Mouse (Mus musculus) forebrain, embryonic 10.5 days (tissue): ENCODE measurements around the gene Rnf17. TPM values are rescaled to one million over a fixed set of nuclear protein-coding genes. Genes with fewer than 3 reads are reported as not detected.

Source experiments
- DNase-seq: peaks from one replicate; pipeline ENCODE4 v3.0.0-alpha.2; 2017; ENCODE audit warnings: low spot score; ENCODE audit errors: extremely low spot score
- H3K27ac ChIP-seq: fragments of 300-500 bp; sonication (generic); 2 replicates; pipeline ENCODE4 v1.5.1; 2016; ENCODE audit warnings: mild to moderate bottlenecking
- H3K27me3 ChIP-seq: fragments of 300-500 bp; sonication (generic); 2 replicates; pipeline ENCODE4 v1.6.1; 2016; ENCODE audit warnings: mild to moderate bottlenecking; ENCODE audit not compliant: poor library complexity, severe bottlenecking
- H3K36me3 ChIP-seq: fragments of 300-500 bp; sonication (generic); replicated peaks from 2 replicates; pipeline ENCODE4 v1.6.1; 2016; ENCODE audit warnings: mild to moderate bottlenecking, moderate library complexity
- H3K4me1 ChIP-seq: fragments of 300-500 bp; sonication (generic); 2 replicates; pipeline ENCODE4 v1.6.1; 2016
- H3K4me3 ChIP-seq: fragments of 300-500 bp; sonication (generic); 2 replicates; pipeline ENCODE4 v1.5.1; 2016; ENCODE audit warnings: mild to moderate bottlenecking, moderate library complexity
- H3K9me3 ChIP-seq: fragments of 300-500 bp; sonication (generic); 2 replicates; pipeline ENCODE4 v1.6.1; 2016; ENCODE audit warnings: mild to moderate bottlenecking, moderate library complexity
- WGBS: fragments of 180-500 bp; shearing (Covaris S2); methylation state at CpG from one replicate; pipeline ENCODE4 v1.1.7; 2016; 5-methylcytosine and 5-hydroxymethylcytosine counted together
- polyA plus RNA-seq: library from polyadenylated mRNA; unstranded; fragments of >200 nt; fragmentation: Nextera tagmentation; extraction: Ambion mirVana; gene quantifications from 2 replicates; pipeline ENCODE4 v1.2.1, GENCODE M21; 2016

The Rnf17 gene
- polyA plus RNA-seq: 1.8 and 2.1 TPM in 2 replicates

DNA sequence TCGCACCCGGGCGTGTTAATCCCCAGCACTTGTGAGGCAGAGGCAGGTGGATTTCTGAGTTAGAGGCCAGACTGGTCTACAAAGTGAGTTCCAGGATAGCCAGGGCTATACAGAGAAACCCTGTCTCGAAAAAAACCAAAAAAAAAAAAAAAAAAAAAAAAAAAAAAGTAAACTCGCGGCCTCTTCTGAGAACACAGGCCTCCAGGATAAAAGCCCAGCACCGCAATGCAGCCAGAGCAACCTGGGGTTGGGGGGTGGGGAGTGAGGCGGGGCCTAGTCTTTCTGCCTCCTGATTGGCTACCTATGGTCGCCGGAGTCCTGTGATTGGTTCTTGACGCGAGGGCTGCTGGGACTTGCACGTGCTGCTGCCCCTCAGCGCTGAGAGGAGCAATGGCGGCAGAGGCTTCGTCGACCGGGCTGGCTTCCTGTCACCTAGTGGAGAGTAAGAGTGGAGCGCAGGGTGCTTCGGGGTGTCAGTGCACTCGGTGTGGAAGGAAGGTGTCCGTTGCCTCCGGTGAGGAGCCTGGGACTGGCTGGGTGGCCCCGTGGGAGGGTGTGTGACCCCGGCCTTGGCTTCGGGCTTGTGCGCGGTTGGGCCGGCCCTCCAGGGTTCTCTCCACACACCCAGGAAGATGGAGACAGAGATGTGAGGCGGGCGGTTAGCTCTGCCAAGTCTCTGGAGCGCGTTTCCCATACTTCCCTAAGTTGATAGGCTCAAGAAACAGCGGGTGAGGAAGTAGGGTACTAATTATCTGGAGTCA is at the start of gene Rnf17:
TSS of gene Rnf17 (plus strand) at position 271 of the 761 bp plus-strand sequence.
- DNase-seq: no peak
- no peaks in the 10 kb centered on the region for H3K27me3 ChIP-seq
- H3K4me3 ChIP-seq: peak within 1 kb of the TSS; percentile 30
- 0 out of 2 replicates have a peak, but pooled peaks cover 3% of the 10 kb centered on the region for H3K4me1 ChIP-seq
- H3K36me3 ChIP-seq: no peaks in the 10 kb centered on the region
- no peaks in the 10 kb centered on the region; the same call in 1 of the 2 replicates for H3K9me3 ChIP-seq
- WGBS: 66% methylated on average over 34 of the region's 34 CpGs
- no peak within 1 kb of the TSS for H3K27ac ChIP-seq

GRCm38 (mm10) chr14:56354803-56355202 is 47.6 kb upstream of the Rnf17 start:
- no peaks in the 10 kb centered on the region for H3K9me3 ChIP-seq
- 90% methylated on average over 3 of the region's 3 CpGs for WGBS
- H3K27me3 ChIP-seq: no peaks in the 10 kb centered on the region
- H3K36me3 ChIP-seq: no peaks in the 10 kb centered on the region
- DNase-seq: no peak
- no peaks in the 10 kb centered on the region for H3K4me1 ChIP-seq
- H3K4me3 ChIP-seq: no peak overlapping the region
- H3K27ac ChIP-seq: no peak overlapping the region

- no peak overlapping the region for H3K27ac ChIP-seq
- 87% methylated on average over 8 of the region's 8 CpGs for WGBS
- H3K27me3 ChIP-seq: no peaks in the 10 kb centered on the region
- no peak for DNase-seq
- no peaks in the 10 kb centered on the region for H3K4me1 ChIP-seq
- H3K4me3 ChIP-seq: no peak overlapping the region
- no peaks in the 10 kb centered on the region for H3K36me3 ChIP-seq
- H3K9me3 ChIP-seq: no peaks in the 10 kb centered on the region
Measured at GRCm38 (mm10) chr14:56355396-56355795, 47.0 kb upstream of the Rnf17 start.

DNA sequence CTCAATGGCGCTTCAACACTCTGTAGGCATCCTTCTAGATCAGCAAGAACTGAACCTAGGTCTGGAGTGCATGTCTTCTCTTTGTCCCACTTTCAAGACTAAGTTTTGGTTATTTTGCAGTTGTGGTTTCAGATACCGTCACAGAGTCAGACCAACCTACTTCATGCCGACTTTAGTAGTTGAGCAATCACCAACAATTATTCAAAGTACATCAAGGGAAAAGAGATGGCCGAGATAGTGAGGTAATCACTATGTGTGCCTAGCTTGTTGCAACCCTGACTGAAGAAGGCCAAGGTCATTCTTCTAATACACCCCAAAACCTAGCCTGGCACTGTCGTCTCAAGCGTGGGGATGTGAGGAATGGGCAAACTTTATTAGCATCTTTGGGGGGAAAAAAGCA is 46.2 kb upstream of the Rnf17 start:
- H3K4me1 ChIP-seq: no peaks in the 10 kb centered on the region
- WGBS: 90% methylated on average over 6 of the region's 6 CpGs
- H3K9me3 ChIP-seq: no peaks in the 10 kb centered on the region
- no peak for DNase-seq
- H3K27ac ChIP-seq: no peak overlapping the region
- no peaks in the 10 kb centered on the region for H3K36me3 ChIP-seq
- H3K27me3 ChIP-seq: no peaks in the 10 kb centered on the region
- no peak overlapping the region for H3K4me3 ChIP-seq

DNA sequence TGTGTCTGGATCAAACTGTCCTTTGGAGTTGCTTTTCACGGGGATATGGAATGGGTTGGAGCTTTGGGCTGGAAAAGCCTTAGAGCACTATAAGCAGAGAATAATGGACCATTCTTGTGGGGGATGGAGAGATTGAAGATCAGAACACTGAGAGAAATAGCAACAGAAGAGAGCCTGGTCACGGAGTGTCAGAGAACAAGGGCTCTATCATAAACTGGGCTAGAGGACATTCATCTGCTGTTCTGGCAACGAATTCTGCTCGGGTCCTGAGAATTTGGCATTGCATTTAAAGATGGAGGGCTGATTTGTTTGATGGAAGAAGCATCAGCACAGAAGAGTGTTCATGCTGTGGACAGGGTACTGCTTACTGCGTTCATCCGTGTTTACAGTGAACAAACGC is 44.0 kb upstream of the Rnf17 start:
- Histone ChIP-seq H3K27me3 (peaks cover 20% of the 10 kb centered on the region), H3K4me1 (no peaks in the 10 kb centered on the region), H3K27ac (no peak overlapping the region), H3K9me3 (no peaks in the 10 kb centered on the region), H3K36me3 (no peaks in the 10 kb centered on the region), H3K4me3 (no peak overlapping the region)
- no peak for DNase-seq
- WGBS: 82% methylated on average over 7 of the region's 7 CpGs

DNA sequence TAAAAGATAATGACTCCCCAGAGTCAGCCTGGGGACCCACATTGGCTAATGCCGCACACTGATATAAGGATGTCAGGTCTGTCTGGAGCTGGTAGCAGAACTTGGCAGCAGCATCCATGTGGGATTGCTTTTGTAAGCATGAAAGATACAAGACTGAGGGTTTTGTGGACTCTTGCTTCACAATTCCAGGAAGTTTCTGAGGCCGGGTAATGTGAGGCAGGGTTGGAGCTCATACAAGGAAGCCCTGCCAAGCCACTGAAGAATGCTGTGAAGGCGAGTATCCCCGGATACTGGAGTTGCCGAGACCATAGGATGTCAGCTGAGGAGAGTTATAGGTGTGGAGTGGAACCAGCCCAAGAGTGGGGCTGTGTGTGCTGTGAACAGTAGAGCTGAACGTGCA is 43.2 kb upstream of the Rnf17 start:
- no peak overlapping the region for H3K27ac ChIP-seq
- 86% methylated on average over 6 of the region's 6 CpGs for WGBS
- no peaks in the 10 kb centered on the region for H3K36me3 ChIP-seq
- no peaks in the 10 kb centered on the region for H3K9me3 ChIP-seq
- no peak overlapping the region for H3K4me3 ChIP-seq
- no peak for DNase-seq
- H3K4me1 ChIP-seq: no peaks in the 10 kb centered on the region
- H3K27me3 ChIP-seq: peaks cover 27% of the 10 kb centered on the region

- peak within 1 kb of the TSS; percentile 50 for H3K4me3 ChIP-seq
- no peak within 1 kb of the TSS for H3K27ac ChIP-seq
- H3K27me3 ChIP-seq: peaks cover 70% of the 10 kb centered on the region
- no peaks in the 10 kb centered on the region for H3K9me3 ChIP-seq
- WGBS: 1% methylated on average over 48 of the region's 48 CpGs
- DNase-seq: no peak
- peaks cover 8% of the 10 kb centered on the region for H3K4me1 ChIP-seq
- no peaks in the 10 kb centered on the region for H3K36me3 ChIP-seq
Measured at GRCm38 (mm10) chr14:56364711-56365237, 37.6 kb upstream of the Rnf17 start, which contains the start of gene Atp12a. TSS of gene Atp12a (plus strand) at chr14:56365068.

GRCm38 (mm10) chr14:56365292-56365691 is 37.1 kb upstream of the Rnf17 start:
- Histone ChIP-seq H3K4me3 (peak overlapping the region; percentile 50), H3K27ac (no peak overlapping the region), H3K27me3 (peaks cover 70% of the 10 kb centered on the region), H3K4me1 (peaks cover 8% of the 10 kb centered on the region), H3K36me3 (no peaks in the 10 kb centered on the region), H3K9me3 (no peaks in the 10 kb centered on the region)
- WGBS: 37% methylated on average over 8 of the region's 8 CpGs
- no peak for DNase-seq

GRCm38 (mm10) chr14:56366712-56367111 is 35.7 kb upstream of the Rnf17 start:
- Histone ChIP-seq H3K9me3 (no peaks in the 10 kb centered on the region), H3K4me3 (no peak overlapping the region), H3K36me3 (no peaks in the 10 kb centered on the region), H3K27me3 (peaks cover 67% of the 10 kb centered on the region), H3K4me1 (peaks cover 8% of the 10 kb centered on the region), H3K27ac (no peak overlapping the region)
- DNase-seq: no peak
- 44% methylated on average over 15 of the region's 15 CpGs for WGBS

GRCm38 (mm10) chr14:56368834-56369233 is 33.5 kb upstream of the Rnf17 start:
- peak; percentile 39 for DNase-seq
- Histone ChIP-seq H3K27me3 (peaks cover 47% of the 10 kb centered on the region), H3K36me3 (no peaks in the 10 kb centered on the region), H3K4me3 (no peak overlapping the region), H3K27ac (no peak overlapping the region), H3K4me1 (peaks cover 8% of the 10 kb centered on the region), H3K9me3 (no peaks in the 10 kb centered on the region)
- 49% methylated on average over 3 of the region's 3 CpGs for WGBS

DNA sequence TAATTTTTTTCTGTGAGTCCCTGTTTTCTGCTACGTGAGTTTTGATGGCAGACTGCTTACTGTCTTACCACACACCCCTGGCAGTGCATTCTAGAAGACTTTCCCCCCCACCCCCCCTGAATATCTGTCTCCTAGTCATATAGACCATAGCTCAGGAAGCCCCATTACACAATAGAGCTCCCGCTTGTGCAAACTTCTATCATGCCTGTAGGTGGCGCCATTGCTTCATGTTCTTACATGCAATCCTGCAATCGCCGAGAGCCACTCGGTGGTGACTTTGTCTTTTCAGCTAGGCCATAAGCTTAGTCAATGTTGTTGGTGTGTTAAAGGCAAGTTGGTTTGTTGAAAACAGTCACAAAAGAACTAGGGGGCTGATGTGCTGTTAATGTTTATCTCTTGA is 26.6 kb upstream of the Rnf17 start:
- H3K4me1 ChIP-seq: no peaks in the 10 kb centered on the region
- DNase-seq: peak; percentile 80
- H3K36me3 ChIP-seq: no peaks in the 10 kb centered on the region
- no peaks in the 10 kb centered on the region for H3K9me3 ChIP-seq
- no peak overlapping the region for H3K27ac ChIP-seq
- H3K4me3 ChIP-seq: no peak overlapping the region
- 5% methylated on average over 6 of the region's 6 CpGs for WGBS
- no peaks in the 10 kb centered on the region for H3K27me3 ChIP-seq

DNA sequence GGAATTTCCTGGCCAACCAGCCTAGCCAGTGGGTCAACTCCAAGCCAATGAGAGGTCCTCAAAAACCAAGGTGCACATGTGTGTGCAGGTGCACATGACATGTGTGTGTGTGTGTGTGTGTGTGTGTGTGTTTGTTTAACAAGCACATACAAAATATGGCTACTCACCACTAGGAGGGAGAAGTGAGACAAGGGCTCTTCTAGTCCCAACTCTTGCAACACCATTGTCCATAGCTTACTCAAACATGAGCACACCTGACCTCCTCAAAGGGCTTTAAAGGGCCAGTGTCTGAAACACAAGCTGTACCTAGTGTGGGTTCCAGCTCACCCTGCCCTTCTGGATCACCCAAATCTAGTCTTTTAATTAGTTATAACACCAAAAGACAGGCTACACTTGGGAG is 24.6 kb upstream of the Rnf17 start:
- no peak overlapping the region for H3K4me3 ChIP-seq
- H3K27me3 ChIP-seq: no peaks in the 10 kb centered on the region

DNA sequence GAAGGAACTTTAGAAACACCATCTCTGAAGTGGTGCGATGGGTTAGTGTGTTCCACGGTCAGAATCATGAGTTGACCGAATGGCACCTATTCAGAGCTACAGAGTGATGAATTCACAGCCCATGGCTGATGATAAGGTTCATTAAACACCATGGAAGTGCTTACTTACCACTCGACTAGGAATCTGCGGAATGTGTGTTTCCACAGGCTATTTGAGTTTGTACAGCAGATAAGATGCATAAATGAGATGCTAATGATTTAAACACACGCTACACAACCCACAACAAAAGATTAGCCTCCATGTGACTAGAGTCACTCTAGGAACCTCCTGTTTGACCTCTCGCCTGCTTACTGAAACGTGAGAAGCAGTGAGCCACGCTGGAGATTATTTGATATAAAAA is 23.0 kb upstream of the Rnf17 start:
- DNase-seq: no peak
- no peaks in the 10 kb centered on the region for H3K27me3 ChIP-seq
- H3K27ac ChIP-seq: no peak overlapping the region
- H3K4me1 ChIP-seq: no peaks in the 10 kb centered on the region
- H3K9me3 ChIP-seq: no peaks in the 10 kb centered on the region
- H3K4me3 ChIP-seq: no peak overlapping the region
- WGBS: 82% methylated on average over 9 of the region's 9 CpGs
- H3K36me3 ChIP-seq: no peaks in the 10 kb centered on the region

More for the DNA sequence above, 24.6 kb upstream of the Rnf17 start:
- H3K36me3 ChIP-seq: no peaks in the 10 kb centered on the region
- H3K4me1 ChIP-seq: no peaks in the 10 kb centered on the region
- H3K9me3 ChIP-seq: no peaks in the 10 kb centered on the region
- no peak for DNase-seq
- H3K27ac ChIP-seq: no peak overlapping the region
